Mouse (Mus musculus): ENCODE data around the gene Olfr474. TPM values are rescaled to one million over a fixed set of nuclear protein-coding genes. Genes with fewer than 3 reads are reported as not detected.
"Not testable (repeated sequence)": the region's sequence is repeated elsewhere in the genome, so short reads cannot be mapped to it uniquely, and the experiment has no call there.

The Olfr474 gene
- not detected in 2 replicates for polyA plus RNA-seq (2015; fragmentation: Nextera tagmentation; extraction: Ambion mirVana)

DNA sequence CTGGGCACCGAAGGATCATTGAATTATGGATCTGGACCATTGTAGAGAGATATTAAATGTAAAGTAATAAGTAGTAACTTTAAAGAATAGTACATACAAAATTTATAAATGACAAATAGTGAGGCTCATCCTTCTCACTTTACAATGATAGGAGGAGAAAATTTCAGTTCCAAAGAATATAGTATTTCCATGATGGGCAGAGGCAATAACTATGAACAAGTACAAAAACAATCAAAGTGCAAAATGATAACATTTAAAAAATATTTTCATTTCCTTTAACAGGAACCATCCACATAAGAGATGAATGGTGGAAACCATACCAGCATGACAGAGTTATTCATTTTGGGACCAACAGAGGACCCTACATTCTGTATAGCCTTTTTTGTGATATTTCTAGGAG, at the start of gene Olfr474:
Gene Olfr474, plus strand, starts transcription at position 301 of the 400 bp plus-strand sequence.
- no peak for ATAC-seq
- H3K4me2 ChIP-seq (replicated peaks): no peak within 1 kb of the TSS
- no peaks in the 10 kb centered on the region for H3K4me1 ChIP-seq (replicated peaks)
- no peak within 1 kb of the TSS for H3K9ac ChIP-seq (replicated peaks)
- WGBS: 95% methylated on average over 1 of the region's 1 CpGs
- H3K27me3 ChIP-seq: no peaks in the 10 kb centered on the region
- no peak within 1 kb of the TSS for H3K27ac ChIP-seq
- no peaks in the 10 kb centered on the region; the same call in 1 of the 2 replicates for H3K9me3 ChIP-seq
- H3K36me3 ChIP-seq: no peaks in the 10 kb centered on the region
- H3K4me3 ChIP-seq (replicated peaks): no peak within 1 kb of the TSS

DNA sequence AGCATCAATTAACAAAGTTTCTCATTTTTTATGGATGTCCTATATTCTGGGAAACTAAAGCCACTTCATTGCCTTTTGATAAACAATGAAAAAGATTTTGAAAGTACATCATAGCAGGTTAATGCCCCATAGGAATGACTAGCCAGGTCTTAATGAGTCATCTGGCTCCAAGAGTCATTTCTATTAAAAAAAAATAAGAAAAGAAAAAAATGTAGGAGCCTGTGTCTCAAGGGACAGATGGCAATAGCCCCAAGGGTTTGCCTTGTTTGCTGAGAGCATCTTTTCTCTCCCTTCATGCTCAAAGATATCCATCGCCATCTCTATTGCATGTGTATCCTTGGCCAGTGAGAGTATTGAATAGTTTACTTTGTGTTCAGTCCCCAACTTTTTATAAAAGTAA, 24.3 kb upstream of the Olfr474 start, which contains the start of gene Olfr473:
Gene Olfr473, plus strand, starts transcription at position 301 of the 400 bp plus-strand sequence.
- WGBS: 95% methylated on average over 1 of the region's 1 CpGs
- H3K4me1 ChIP-seq (replicated peaks): no peaks in the 10 kb centered on the region
- no peak for ATAC-seq
- no peak within 1 kb of the TSS for H3K9ac ChIP-seq (replicated peaks)
- H3K9me3 ChIP-seq: no peaks in the 10 kb centered on the region
- no peak within 1 kb of the TSS for H3K27ac ChIP-seq
- no peak within 1 kb of the TSS for H3K4me3 ChIP-seq (replicated peaks)
- H3K27me3 ChIP-seq: no peaks in the 10 kb centered on the region
- no peak within 1 kb of the TSS for H3K4me2 ChIP-seq (replicated peaks)
- no peaks in the 10 kb centered on the region for H3K36me3 ChIP-seq

DNA sequence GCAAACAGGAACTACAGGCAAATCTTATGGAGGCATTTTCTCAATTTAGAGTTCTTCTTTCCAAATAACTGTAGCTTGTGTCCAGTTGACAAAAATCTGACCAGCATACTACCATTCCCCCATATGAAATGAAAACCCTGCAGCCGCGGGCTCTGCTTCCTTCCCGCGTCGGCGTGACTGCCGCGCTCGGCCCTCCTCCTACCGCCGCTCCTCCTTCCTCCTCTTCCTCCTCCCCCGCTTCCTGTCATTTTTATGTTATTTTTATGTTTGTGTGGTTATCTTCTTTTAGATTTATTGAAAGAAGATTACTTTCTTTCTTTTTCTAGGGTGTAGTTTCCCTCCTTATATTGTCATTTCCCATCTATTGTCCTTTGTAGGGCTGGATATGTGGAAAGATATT, 1.9 kb upstream of the Olfr474 start:
- not testable (repeated sequence) for H3K9ac ChIP-seq (replicated peaks); H3K4me2 ChIP-seq (replicated peaks); H3K36me3 ChIP-seq; H3K4me3 ChIP-seq (replicated peaks); ATAC-seq; H3K27ac ChIP-seq; H3K4me1 ChIP-seq (replicated peaks); H3K27me3 ChIP-seq; H3K9me3 ChIP-seq
- WGBS: 97% methylated on average over 12 of the region's 12 CpGs

DNA sequence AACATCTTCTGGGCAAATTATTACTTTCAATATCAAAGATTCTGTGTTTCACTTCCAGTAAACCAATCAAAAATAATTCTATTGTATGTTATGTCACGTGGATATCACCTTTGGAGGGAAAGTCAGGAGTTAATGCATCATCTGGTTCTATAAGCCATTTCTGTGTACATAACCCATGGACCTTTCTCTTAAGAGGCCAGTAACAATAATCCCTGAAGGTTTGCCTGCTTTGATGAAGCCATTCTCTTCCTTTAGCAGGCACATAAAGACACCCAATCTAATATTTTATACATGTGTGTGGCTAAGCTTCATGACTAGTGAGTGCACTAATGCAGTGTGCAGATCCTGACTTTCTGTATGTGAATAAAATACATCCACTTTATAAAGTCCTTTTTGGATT, 10.1 kb downstream of the Olfr474 start, which contains the start of gene Olfr476:
Gene Olfr476, plus strand, starts transcription at position 301 of the 400 bp plus-strand sequence.
- H3K36me3 ChIP-seq: no peaks in the 10 kb centered on the region
- H3K27me3 ChIP-seq: no peaks in the 10 kb centered on the region
- WGBS: 55% methylated on average over 1 of the region's 1 CpGs
- H3K4me2 ChIP-seq (replicated peaks): no peak within 1 kb of the TSS
- no peaks in the 10 kb centered on the region for H3K9me3 ChIP-seq
- no peak within 1 kb of the TSS for H3K4me3 ChIP-seq (replicated peaks)
- no peak for ATAC-seq
- H3K4me1 ChIP-seq (replicated peaks): no peaks in the 10 kb centered on the region
- no peak within 1 kb of the TSS for H3K27ac ChIP-seq
- no peak within 1 kb of the TSS for H3K9ac ChIP-seq (replicated peaks)

DNA sequence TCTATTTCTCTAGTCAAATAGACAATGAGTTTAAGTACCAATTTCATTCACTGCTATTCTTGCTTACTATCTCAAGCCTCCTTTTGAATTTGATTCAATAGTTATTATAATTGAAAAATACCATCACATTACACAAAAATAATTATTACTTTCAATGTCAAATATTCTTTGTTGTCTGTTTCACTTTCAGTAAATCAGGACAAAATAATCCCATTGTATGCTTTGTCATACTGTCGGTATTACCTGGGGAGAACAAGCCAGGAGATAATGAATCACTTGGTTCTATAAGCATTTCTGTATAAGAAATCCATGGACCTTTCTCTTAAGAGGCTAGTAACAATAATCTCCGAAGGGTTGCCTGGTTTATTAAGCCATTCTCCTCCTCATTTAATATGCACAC, 31.9 kb downstream of the Olfr474 start, which contains the start of gene Olfr477:
Gene Olfr477, plus strand, starts transcription at position 301 of the 400 bp plus-strand sequence.
- no peak within 1 kb of the TSS for H3K4me2 ChIP-seq (replicated peaks)
- no peak within 1 kb of the TSS for H3K27ac ChIP-seq
- no peak within 1 kb of the TSS for H3K4me3 ChIP-seq (replicated peaks)
- H3K4me1 ChIP-seq (replicated peaks): no peaks in the 10 kb centered on the region
- ATAC-seq: no peak
- no peaks in the 10 kb centered on the region for H3K27me3 ChIP-seq
- H3K36me3 ChIP-seq: no peaks in the 10 kb centered on the region
- no peaks in the 10 kb centered on the region for H3K9me3 ChIP-seq
- H3K9ac ChIP-seq (replicated peaks): no peak within 1 kb of the TSS
- 88% methylated on average over 2 of the region's 2 CpGs for WGBS

Other genes with a start within 250 kb of the Olfr474 start
- 0.06 and 0.08 TPM in 2 replicates for gene Cyb5r2, start 196.6 kb upstream of the Olfr474 start, polyA plus RNA-seq (2015; fragmentation: Nextera tagmentation; extraction: Ambion mirVana)
- gene Ovch2, start 153.4 kb upstream of the Olfr474 start, polyA plus RNA-seq (2015; fragmentation: Nextera tagmentation; extraction: Ambion mirVana): not detected in 2 replicates
- not detected in 2 replicates for gene Olfr467, start 142.4 kb upstream of the Olfr474 start, polyA plus RNA-seq (2015; fragmentation: Nextera tagmentation; extraction: Ambion mirVana)
- gene Olfr469, start 129.1 kb upstream of the Olfr474 start, polyA plus RNA-seq (2015; fragmentation: Nextera tagmentation; extraction: Ambion mirVana): not detected in 2 replicates
- gene Olfr470, start 107.2 kb upstream of the Olfr474 start, polyA plus RNA-seq (2015; fragmentation: Nextera tagmentation; extraction: Ambion mirVana): not detected in 2 replicates
- gene Olfr472, start 56.7 kb upstream of the Olfr474 start, polyA plus RNA-seq (2015; fragmentation: Nextera tagmentation; extraction: Ambion mirVana): not detected in 2 replicates
- gene Olfr473, start 24.2 kb upstream of the Olfr474 start, polyA plus RNA-seq (2015; fragmentation: Nextera tagmentation; extraction: Ambion mirVana): not detected in 2 replicates
- not detected in 2 replicates for gene Olfr476, start 10.2 kb downstream of the Olfr474 start, polyA plus RNA-seq (2015; fragmentation: Nextera tagmentation; extraction: Ambion mirVana)
- not detected in 2 replicates for gene Olfr477, start 32.0 kb downstream of the Olfr474 start, polyA plus RNA-seq (2015; fragmentation: Nextera tagmentation; extraction: Ambion mirVana)
- gene Olfr478, start 79.3 kb downstream of the Olfr474 start, polyA plus RNA-seq (2015; fragmentation: Nextera tagmentation; extraction: Ambion mirVana): not detected in 2 replicates
- not detected in 2 replicates for gene Olfr479, start 96.0 kb downstream of the Olfr474 start, polyA plus RNA-seq (2015; fragmentation: Nextera tagmentation; extraction: Ambion mirVana)
- gene Olfr480, start 112.7 kb downstream of the Olfr474 start, polyA plus RNA-seq (2015; fragmentation: Nextera tagmentation; extraction: Ambion mirVana): not detected in 2 replicates
- gene Olfr481, start 125.2 kb downstream of the Olfr474 start, polyA plus RNA-seq (2015; fragmentation: Nextera tagmentation; extraction: Ambion mirVana): not detected in 2 replicates
- gene Olfr482, start 142.9 kb downstream of the Olfr474 start, polyA plus RNA-seq (2015; fragmentation: Nextera tagmentation; extraction: Ambion mirVana): 0.08 TPM in 1 of 2 replicates, not detected in the other
- gene Olfr483, start 146.2 kb downstream of the Olfr474 start, polyA plus RNA-seq (2015; fragmentation: Nextera tagmentation; extraction: Ambion mirVana): not detected in 2 replicates
- not detected in 2 replicates for gene Olfr484, start 172.8 kb downstream of the Olfr474 start, polyA plus RNA-seq (2015; fragmentation: Nextera tagmentation; extraction: Ambion mirVana)
- not detected in 2 replicates for gene Olfr485, start 205.2 kb downstream of the Olfr474 start, polyA plus RNA-seq (2015; fragmentation: Nextera tagmentation; extraction: Ambion mirVana)
- not detected in 2 replicates for gene Olfr486, start 218.1 kb downstream of the Olfr474 start, polyA plus RNA-seq (2015; fragmentation: Nextera tagmentation; extraction: Ambion mirVana)